Mouse (Mus musculus): ENCODE measurements at regions not wholly inside any gene's neighbourhood (a gene's known extent, or its start where the extent isn't known, plus 50 kb on each side); places are given as distances from the start of the nearest gene placed in this dataset.

- TF ChIP-seq CTCF (conservative IDR thresholded peaks at IDR 0.05; ENCODE audit: low read length) (no peak), NANOG (IDR thresholded peaks at IDR 0.05; ENCODE audit: borderline replicate concordance, low read length) (no peak), POU5F1 (IDR thresholded peaks at IDR 0.05; ENCODE audit: borderline replicate concordance, low read length) (no peak)
Measured at GRCm38 (mm10) chr11:113194144-113194827, 412.3 kb downstream of the Sox9 start.
